Mouse (Mus musculus): Measurements from ENCODE around the gene St14.

GRCm38 (mm10) chr9:31089541-31089940 lies 42.1 kb downstream of the St14 start:
- no peak for TF ChIP-seq POLR2A (IDR thresholded peaks at IDR 0.05; ENCODE audit: insufficient read depth, low read depth, low read length)
- no peak for TF ChIP-seq CTCF (IDR thresholded peaks at IDR 0.05)
